Mouse (Mus musculus): ENCODE data around the gene Ttc23. TPM values are rescaled to one million over a fixed set of nuclear protein-coding genes. Genes with fewer than 3 reads are reported as not detected.

Ttc23 gene
- polyA plus RNA-seq, 1 experiment from 2014 or later = 7.8 TPM

GRCm38 (mm10) chr7:67740382-67740781 is 93.2 kb downstream of the Ttc23 start:
- H3K9ac ChIP-seq = no peak overlapping the region
- H3K36me3 ChIP-seq (replicated peaks; ENCODE audit: control insufficient read depth, insufficient read depth) = no peaks in the 10 kb centered on the region
- no peak for ATAC-seq (ENCODE audit: low FRiP score)
- 91% methylated on average over 4 of the region's 4 CpGs for WGBS
- H3K27me3 ChIP-seq (ENCODE audit: control insufficient read depth, insufficient read depth, low read length) = no peaks in the 10 kb centered on the region
- no peak overlapping the region for H3K4me2 ChIP-seq (replicated peaks)
- H3K4me3 ChIP-seq (replicated peaks; ENCODE audit: low read length) = no peak overlapping the region
- no peak overlapping the region for H3K27ac ChIP-seq
- H3K4me1 ChIP-seq (replicated peaks; ENCODE audit: control insufficient read depth, insufficient read depth, low read length) = 0 out of 2 replicates have a peak, but pooled peaks cover 4% of the 10 kb centered on the region
- no peaks in the 10 kb centered on the region for H3K9me3 ChIP-seq (ENCODE audit: control insufficient read depth, low read length)
- DNase-seq (ENCODE audit: low spot score) = no peak

GRCm38 (mm10) chr7:67740796-67741195 is 93.6 kb downstream of the Ttc23 start:
- H3K9me3 ChIP-seq (ENCODE audit: control insufficient read depth, low read length) = no peaks in the 10 kb centered on the region
- no peaks in the 10 kb centered on the region for H3K36me3 ChIP-seq (replicated peaks; ENCODE audit: control insufficient read depth, insufficient read depth)
- no peak overlapping the region for H3K9ac ChIP-seq
- no peak overlapping the region for H3K4me3 ChIP-seq (replicated peaks; ENCODE audit: low read length)
- ATAC-seq (ENCODE audit: low FRiP score) (no peak), DNase-seq (ENCODE audit: low spot score) (no peak)
- WGBS = 86% methylated on average over 5 of the region's 5 CpGs
- H3K27ac ChIP-seq = no peak overlapping the region
- 0 out of 2 replicates have a peak, but pooled peaks cover 4% of the 10 kb centered on the region for H3K4me1 ChIP-seq (replicated peaks; ENCODE audit: control insufficient read depth, insufficient read depth, low read length)
- no peaks in the 10 kb centered on the region for H3K27me3 ChIP-seq (ENCODE audit: control insufficient read depth, insufficient read depth, low read length)
- no peak overlapping the region for H3K4me2 ChIP-seq (replicated peaks)

GRCm38 (mm10) chr7:67741706-67742105 is 94.5 kb downstream of the Ttc23 start:
- H3K4me2 ChIP-seq (replicated peaks) = no peak overlapping the region
- no peak overlapping the region for H3K27ac ChIP-seq
- H3K36me3 ChIP-seq (replicated peaks; ENCODE audit: control insufficient read depth, insufficient read depth) = no peaks in the 10 kb centered on the region
- H3K4me1 ChIP-seq (replicated peaks; ENCODE audit: control insufficient read depth, insufficient read depth, low read length) = 0 out of 2 replicates have a peak, but pooled peaks cover under 1% of the 10 kb centered on the region
- 80% methylated on average over 7 of the region's 7 CpGs for WGBS
- no peak for DNase-seq (ENCODE audit: low spot score)
- no peaks in the 10 kb centered on the region for H3K27me3 ChIP-seq (ENCODE audit: control insufficient read depth, insufficient read depth, low read length)
- ATAC-seq (ENCODE audit: low FRiP score) = no peak
- H3K4me3 ChIP-seq (replicated peaks; ENCODE audit: low read length) = no peak overlapping the region
- H3K9ac ChIP-seq = no peak overlapping the region
- no peaks in the 10 kb centered on the region for H3K9me3 ChIP-seq (ENCODE audit: control insufficient read depth, low read length)

GRCm38 (mm10) chr7:67747731-67748305 is 100.6 kb downstream of the Ttc23 start:
- no peaks in the 10 kb centered on the region for H3K9me3 ChIP-seq (ENCODE audit: control insufficient read depth, low read length)
- no peaks in the 10 kb centered on the region for H3K36me3 ChIP-seq (replicated peaks; ENCODE audit: control insufficient read depth, insufficient read depth)
- no peak for DNase-seq (ENCODE audit: low spot score)
- H3K9ac ChIP-seq = no peak overlapping the region
- no peak overlapping the region for H3K27ac ChIP-seq
- H3K4me3 ChIP-seq (replicated peaks; ENCODE audit: low read length) = no peak overlapping the region
- no peaks in the 10 kb centered on the region for H3K27me3 ChIP-seq (ENCODE audit: control insufficient read depth, insufficient read depth, low read length)
- no peak overlapping the region for H3K4me2 ChIP-seq (replicated peaks)
- no peaks in the 10 kb centered on the region for H3K4me1 ChIP-seq (replicated peaks; ENCODE audit: control insufficient read depth, insufficient read depth, low read length)
- WGBS = 95% methylated on average over 4 of the region's 4 CpGs
- no peak for ATAC-seq (ENCODE audit: low FRiP score)

- Histone ChIP-seq H3K9me3 (ENCODE audit: control insufficient read depth, low read length) (no peaks in the 10 kb centered on the region), H3K4me2 (replicated peaks) (no peak overlapping the region), H3K27me3 (ENCODE audit: control insufficient read depth, insufficient read depth, low read length) (no peaks in the 10 kb centered on the region), H3K36me3 (replicated peaks; ENCODE audit: control insufficient read depth, insufficient read depth) (no peaks in the 10 kb centered on the region), H3K4me3 (replicated peaks; ENCODE audit: low read length) (no peak overlapping the region), H3K9ac (no peak overlapping the region), H3K27ac (no peak overlapping the region), H3K4me1 (replicated peaks; ENCODE audit: control insufficient read depth, insufficient read depth, low read length) (no peaks in the 10 kb centered on the region)
- 75% methylated on average over 4 of the region's 4 CpGs for WGBS
- DNase-seq (ENCODE audit: low spot score) = no peak
- ATAC-seq (ENCODE audit: low FRiP score) = no peak
These were observed 102.4 kb downstream of the Ttc23 start for GRCm38 (mm10) chr7:67749441-67750239.

GRCm38 (mm10) chr7:67754606-67755005 is 107.4 kb downstream of the Ttc23 start:
- no peak for ATAC-seq (ENCODE audit: low FRiP score)
- Histone ChIP-seq H3K27ac (no peak overlapping the region), H3K4me3 (replicated peaks; ENCODE audit: low read length) (no peak overlapping the region), H3K27me3 (ENCODE audit: control insufficient read depth, insufficient read depth, low read length) (peaks cover 9% of the 10 kb centered on the region), H3K4me1 (replicated peaks; ENCODE audit: control insufficient read depth, insufficient read depth, low read length) (no peaks in the 10 kb centered on the region), H3K9me3 (ENCODE audit: control insufficient read depth, low read length) (no peaks in the 10 kb centered on the region), H3K4me2 (replicated peaks) (no peak overlapping the region), H3K9ac (no peak overlapping the region), H3K36me3 (replicated peaks; ENCODE audit: control insufficient read depth, insufficient read depth) (no peaks in the 10 kb centered on the region)
- 80% methylated on average over 11 of the region's 11 CpGs for WGBS
- no peak for DNase-seq (ENCODE audit: low spot score)

GRCm38 (mm10) chr7:67755366-67755765 is 108.2 kb downstream of the Ttc23 start:
- 95% methylated on average over 7 of the region's 7 CpGs for WGBS
- Histone ChIP-seq H3K4me2 (replicated peaks) (no peak overlapping the region), H3K27ac (no peak overlapping the region), H3K36me3 (replicated peaks; ENCODE audit: control insufficient read depth, insufficient read depth) (no peaks in the 10 kb centered on the region), H3K27me3 (ENCODE audit: control insufficient read depth, insufficient read depth, low read length) (peaks cover 9% of the 10 kb centered on the region), H3K9ac (no peak overlapping the region), H3K9me3 (ENCODE audit: control insufficient read depth, low read length) (no peaks in the 10 kb centered on the region), H3K4me3 (replicated peaks; ENCODE audit: low read length) (no peak overlapping the region), H3K4me1 (replicated peaks; ENCODE audit: control insufficient read depth, insufficient read depth, low read length) (no peaks in the 10 kb centered on the region)
- DNase-seq (ENCODE audit: low spot score) (no peak), ATAC-seq (ENCODE audit: low FRiP score) (no peak)

GRCm38 (mm10) chr7:67756636-67757035 is 109.4 kb downstream of the Ttc23 start:
- 88% methylated on average over 5 of the region's 5 CpGs for WGBS
- Histone ChIP-seq H3K9ac (no peak overlapping the region), H3K27ac (no peak overlapping the region), H3K4me1 (replicated peaks; ENCODE audit: control insufficient read depth, insufficient read depth, low read length) (no peaks in the 10 kb centered on the region), H3K4me2 (replicated peaks) (no peak overlapping the region), H3K27me3 (ENCODE audit: control insufficient read depth, insufficient read depth, low read length) (peaks cover 9% of the 10 kb centered on the region), H3K4me3 (replicated peaks; ENCODE audit: low read length) (no peak overlapping the region), H3K9me3 (ENCODE audit: control insufficient read depth, low read length) (no peaks in the 10 kb centered on the region), H3K36me3 (replicated peaks; ENCODE audit: control insufficient read depth, insufficient read depth) (no peaks in the 10 kb centered on the region)
- ATAC-seq (ENCODE audit: low FRiP score) = no peak
- no peak for DNase-seq (ENCODE audit: low spot score)

- WGBS = 2% methylated on average over 19 of the region's 19 CpGs
- no peaks in the 10 kb centered on the region for H3K9me3 ChIP-seq (ENCODE audit: control insufficient read depth, low read length)
- peak overlapping the region; percentile 51 for H3K4me3 ChIP-seq (replicated peaks; ENCODE audit: low read length)
- no peaks in the 10 kb centered on the region for H3K4me1 ChIP-seq (replicated peaks; ENCODE audit: control insufficient read depth, insufficient read depth, low read length)
- peak overlapping the region; percentile 74; the same call in 1 of the 2 replicates for H3K27ac ChIP-seq
- H3K27me3 ChIP-seq (ENCODE audit: control insufficient read depth, insufficient read depth, low read length) = peaks cover 9% of the 10 kb centered on the region
- H3K4me2 ChIP-seq (replicated peaks) = peak overlapping the region; percentile 96
- no peaks in the 10 kb centered on the region for H3K36me3 ChIP-seq (replicated peaks; ENCODE audit: control insufficient read depth, insufficient read depth)
- H3K9ac ChIP-seq = peak overlapping the region; percentile 60
- no peak for DNase-seq (ENCODE audit: low spot score)
- ATAC-seq (ENCODE audit: low FRiP score) = no peak
These were observed 111.3 kb downstream of the Ttc23 start for GRCm38 (mm10) chr7:67758506-67758857.

All from hindbrain, embryonic 14.5 days (tissue).